Mouse (Mus musculus) megakaryocyte, embryonic 14.5 days (primary cell): ENCODE measurements around the gene Gm48551.

ENCODE experiments used
- FLI1 ChIP-seq: IDR thresholded peaks from 2 replicates; pipeline ENCODE4 v1.6.1; 2012; ENCODE audit warnings: low read length, inconsistent platforms, mixed read lengths
- GATA1 ChIP-seq: IDR thresholded peaks from 3 replicates; pipeline ENCODE4 v1.6.1; 2012; ENCODE audit warnings: mixed read lengths, low read length, inconsistent platforms, borderline replicate concordance

GRCm38 (mm10) chr10:81360721-81361120, 23.5 kb upstream of the Gm48551 start:
- TF ChIP-seq GATA1 (no peak), FLI1 (no peak)
